Mouse (Mus musculus): Measurements from ENCODE around the gene Tspan15. TPM values are rescaled to one million over a fixed set of nuclear protein-coding genes. Genes with fewer than 3 reads are reported as not detected.

The Tspan15 gene
- polyA plus RNA-seq, 1 experiment from 2014 or later, result 57.0 TPM

- 9% methylated on average over 8 of the region's 8 CpGs for WGBS
- H3K4me1 ChIP-seq (replicated peaks), result peaks cover 11% of the 10 kb centered on the region
- no peaks in the 10 kb centered on the region for H3K27me3 ChIP-seq (replicated peaks)
- H3K27ac ChIP-seq, result peak overlapping the region; percentile 62
- ATAC-seq, result peak; percentile 69
- no peaks in the 10 kb centered on the region for H3K9me3 ChIP-seq
- H3K4me2 ChIP-seq (replicated peaks), result no peak overlapping the region; the same call in 1 of the 2 replicates
- H3K9ac ChIP-seq, result no peak overlapping the region
- no peaks in the 10 kb centered on the region for H3K36me3 ChIP-seq
- H3K4me3 ChIP-seq (replicated peaks), result no peak overlapping the region
Observed at GRCm38 (mm10) chr10:62247815-62248214, 16.8 kb upstream of the Tspan15 start.

- Histone ChIP-seq H3K9me3 (no peaks in the 10 kb centered on the region), H3K9ac (no peak overlapping the region), H3K4me2 (replicated peaks) (no peak overlapping the region), H3K27me3 (replicated peaks) (no peaks in the 10 kb centered on the region), H3K36me3 (no peaks in the 10 kb centered on the region), H3K4me1 (replicated peaks) (peaks cover 11% of the 10 kb centered on the region), H3K4me3 (replicated peaks) (no peak overlapping the region), H3K27ac (peak overlapping the region; percentile 62)
- 60% methylated on average over 3 of the region's 3 CpGs for WGBS
- no peak for ATAC-seq
Observed at GRCm38 (mm10) chr10:62247156-62247555, 16.1 kb upstream of the Tspan15 start.

GRCm38 (mm10) chr10:62244067-62244466 lies 13.0 kb upstream of the Tspan15 start:
- H3K36me3 ChIP-seq, result no peaks in the 10 kb centered on the region
- no peak overlapping the region for H3K27ac ChIP-seq
- peaks cover 11% of the 10 kb centered on the region for H3K4me1 ChIP-seq (replicated peaks)
- ATAC-seq, result no peak
- no peak overlapping the region for H3K4me2 ChIP-seq (replicated peaks)
- H3K9ac ChIP-seq, result no peak overlapping the region
- no peak overlapping the region for H3K4me3 ChIP-seq (replicated peaks)
- H3K9me3 ChIP-seq, result no peaks in the 10 kb centered on the region
- H3K27me3 ChIP-seq (replicated peaks), result no peaks in the 10 kb centered on the region
- WGBS, result 88% methylated on average over 9 of the region's 9 CpGs

- ATAC-seq, result 0 out of 2 replicates have a peak, but pooled peaks have one; percentile 13
- Histone ChIP-seq H3K4me1 (replicated peaks) (peaks cover 4% of the 10 kb centered on the region), H3K27ac (no peak overlapping the region), H3K4me2 (replicated peaks) (no peak overlapping the region), H3K36me3 (no peaks in the 10 kb centered on the region), H3K9ac (no peak overlapping the region), H3K4me3 (replicated peaks) (no peak overlapping the region), H3K9me3 (no peaks in the 10 kb centered on the region), H3K27me3 (replicated peaks) (no peaks in the 10 kb centered on the region)
- WGBS, result 45% methylated on average over 13 of the region's 13 CpGs
Observed at GRCm38 (mm10) chr10:62242896-62243295, 11.8 kb upstream of the Tspan15 start.

- no peaks in the 10 kb centered on the region for H3K9me3 ChIP-seq
- no peaks in the 10 kb centered on the region for H3K27me3 ChIP-seq (replicated peaks)
- H3K4me3 ChIP-seq (replicated peaks), result no peak overlapping the region
- H3K4me2 ChIP-seq (replicated peaks), result no peak overlapping the region
- no peaks in the 10 kb centered on the region for H3K4me1 ChIP-seq (replicated peaks)
- no peak overlapping the region for H3K9ac ChIP-seq
- WGBS, result 57% methylated on average over 10 of the region's 10 CpGs
- no peaks in the 10 kb centered on the region for H3K36me3 ChIP-seq
- H3K27ac ChIP-seq, result no peak overlapping the region
- no peak for ATAC-seq
Observed at GRCm38 (mm10) chr10:62242358-62242757, 11.3 kb upstream of the Tspan15 start.

- Histone ChIP-seq H3K4me1 (replicated peaks) (no peaks in the 10 kb centered on the region), H3K36me3 (no peaks in the 10 kb centered on the region), H3K9ac (no peak overlapping the region), H3K27me3 (replicated peaks) (no peaks in the 10 kb centered on the region), H3K27ac (no peak overlapping the region), H3K4me3 (replicated peaks) (no peak overlapping the region), H3K4me2 (replicated peaks) (no peak overlapping the region), H3K9me3 (no peaks in the 10 kb centered on the region)
- 45% methylated on average over 6 of the region's 6 CpGs for WGBS
- ATAC-seq, result no peak
Observed at GRCm38 (mm10) chr10:62239270-62239669, 8.2 kb upstream of the Tspan15 start.

- no peaks in the 10 kb centered on the region for H3K4me1 ChIP-seq (replicated peaks)
- no peak overlapping the region for H3K4me3 ChIP-seq (replicated peaks)
- 97% methylated on average over 3 of the region's 3 CpGs for WGBS
- no peak overlapping the region for H3K4me2 ChIP-seq (replicated peaks)
- no peaks in the 10 kb centered on the region for H3K9me3 ChIP-seq
- no peak overlapping the region for H3K27ac ChIP-seq
- ATAC-seq, result no peak
- no peak overlapping the region for H3K9ac ChIP-seq
- H3K27me3 ChIP-seq (replicated peaks), result no peaks in the 10 kb centered on the region
- H3K36me3 ChIP-seq, result no peaks in the 10 kb centered on the region
Observed at GRCm38 (mm10) chr10:62238688-62239087, 7.6 kb upstream of the Tspan15 start.

- H3K4me3 ChIP-seq (replicated peaks), result no peak overlapping the region
- no peak overlapping the region for H3K27ac ChIP-seq
- no peak overlapping the region for H3K9ac ChIP-seq
- 73% methylated on average over 10 of the region's 10 CpGs for WGBS
- H3K4me1 ChIP-seq (replicated peaks), result peaks cover 2% of the 10 kb centered on the region; the same call in 1 of the 2 replicates
- no peak overlapping the region for H3K4me2 ChIP-seq (replicated peaks)
- H3K9me3 ChIP-seq, result no peaks in the 10 kb centered on the region
- H3K27me3 ChIP-seq (replicated peaks), result no peaks in the 10 kb centered on the region
- no peak for ATAC-seq
- no peaks in the 10 kb centered on the region for H3K36me3 ChIP-seq
Observed at GRCm38 (mm10) chr10:62237205-62237604, 6.2 kb upstream of the Tspan15 start.

GRCm38 (mm10) chr10:62236165-62236564 lies 5.1 kb upstream of the Tspan15 start:
- no peak for ATAC-seq
- Histone ChIP-seq H3K36me3 (no peaks in the 10 kb centered on the region), H3K4me2 (replicated peaks) (no peak overlapping the region), H3K4me3 (replicated peaks) (no peak overlapping the region), H3K27ac (no peak overlapping the region), H3K9ac (no peak overlapping the region), H3K4me1 (replicated peaks) (peaks cover 10% of the 10 kb centered on the region; the same call in 1 of the 2 replicates), H3K9me3 (no peaks in the 10 kb centered on the region), H3K27me3 (replicated peaks) (no peaks in the 10 kb centered on the region)
- WGBS, result 90% methylated on average over 6 of the region's 6 CpGs

- no peak overlapping the region for H3K9ac ChIP-seq
- no peak for ATAC-seq
- H3K27ac ChIP-seq, result no peak overlapping the region
- H3K9me3 ChIP-seq, result no peaks in the 10 kb centered on the region
- H3K27me3 ChIP-seq (replicated peaks), result no peaks in the 10 kb centered on the region
- H3K4me1 ChIP-seq (replicated peaks), result peaks cover 29% of the 10 kb centered on the region
- no peak overlapping the region for H3K4me3 ChIP-seq (replicated peaks)
- H3K4me2 ChIP-seq (replicated peaks), result no peak overlapping the region
- no peaks in the 10 kb centered on the region for H3K36me3 ChIP-seq
- WGBS, result 83% methylated on average over 3 of the region's 3 CpGs
Observed at GRCm38 (mm10) chr10:62231811-62232210, 760 bp upstream of the Tspan15 start.

- H3K36me3 ChIP-seq, result no peaks in the 10 kb centered on the region
- H3K9me3 ChIP-seq, result no peaks in the 10 kb centered on the region
- H3K27ac ChIP-seq, result no peak overlapping the region
- peak overlapping the region; percentile 75 for H3K4me3 ChIP-seq (replicated peaks)
- peaks cover 29% of the 10 kb centered on the region for H3K4me1 ChIP-seq (replicated peaks)
- ATAC-seq, result no peak
- no peaks in the 10 kb centered on the region for H3K27me3 ChIP-seq (replicated peaks)
- peak overlapping the region; percentile 74; the same call in 1 of the 2 replicates for H3K9ac ChIP-seq
- WGBS, result 2% methylated on average over 13 of the region's 13 CpGs
- peak overlapping the region; percentile 92 for H3K4me2 ChIP-seq (replicated peaks)
Observed at GRCm38 (mm10) chr10:62231395-62231732, 313 bp upstream of the Tspan15 start.

- Histone ChIP-seq H3K4me3 (replicated peaks) (no peak overlapping the region), H3K9me3 (no peaks in the 10 kb centered on the region), H3K4me1 (replicated peaks) (peaks cover 37% of the 10 kb centered on the region), H3K36me3 (no peaks in the 10 kb centered on the region), H3K27ac (no peak overlapping the region), H3K4me2 (replicated peaks) (no peak overlapping the region; the same call in 1 of the 2 replicates), H3K27me3 (replicated peaks) (no peaks in the 10 kb centered on the region), H3K9ac (no peak overlapping the region)
- no peak for ATAC-seq
- 71% methylated on average over 6 of the region's 6 CpGs for WGBS
Observed at GRCm38 (mm10) chr10:62228126-62228525, 2.9 kb downstream of the Tspan15 start.

- ATAC-seq, result no peak
- Histone ChIP-seq H3K27ac (no peak overlapping the region), H3K9ac (no peak overlapping the region), H3K4me2 (replicated peaks) (no peak overlapping the region), H3K27me3 (replicated peaks) (no peaks in the 10 kb centered on the region), H3K9me3 (no peaks in the 10 kb centered on the region), H3K36me3 (no peaks in the 10 kb centered on the region), H3K4me1 (replicated peaks) (peaks cover 34% of the 10 kb centered on the region), H3K4me3 (replicated peaks) (no peak overlapping the region)
- 78% methylated on average over 7 of the region's 7 CpGs for WGBS
Observed at GRCm38 (mm10) chr10:62225839-62226238, 5.2 kb downstream of the Tspan15 start.
